Mouse (Mus musculus): ENCODE measurements around the gene Fbxw8. TPM values are rescaled to one million over a fixed set of nuclear protein-coding genes. Genes with fewer than 3 reads are reported as not detected.

Fbxw8 gene
- polyA plus RNA-seq, 1 experiment from 2014 or later: 14.0 TPM

- 68% methylated on average over 10 of the region's 10 CpGs for WGBS
- peaks cover 2% of the 10 kb centered on the region for H3K36me3 ChIP-seq (ENCODE audit: control insufficient read depth, insufficient read depth, low read length)
- no peak overlapping the region for H3K9ac ChIP-seq (ENCODE audit: low read length)
- no peaks in the 10 kb centered on the region for H3K9me3 ChIP-seq (ENCODE audit: control insufficient read depth, low read length)
- TF ChIP-seq CTCF (IDR thresholded peaks at IDR 0.05; ENCODE audit: low read depth) (no peak), EP300 (optimal IDR thresholded peaks at IDR 0.05) (no peak)
- no peak overlapping the region for H3K4me3 ChIP-seq (ENCODE audit: low read depth, low read length)
- no peaks in the 10 kb centered on the region; the same call in 1 of the 2 replicates for H3K4me1 ChIP-seq (replicated peaks; ENCODE audit: control insufficient read depth, insufficient read depth)
- ATAC-seq (ENCODE audit: low FRiP score, low TSS enrichment): no peak
- no peaks in the 10 kb centered on the region for H3K27me3 ChIP-seq (ENCODE audit: control insufficient read depth, insufficient read depth, low read length)
- H3K4me2 ChIP-seq (replicated peaks; ENCODE audit: low read depth): no peak overlapping the region
- H3K27ac ChIP-seq (replicated peaks): no peak overlapping the region
- DNase-seq (ENCODE audit: low spot score): no peak
These were observed 8.0 kb downstream of the Fbxw8 start for GRCm38 (mm10) chr5:118147264-118147663.

- DNase-seq (ENCODE audit: low spot score) (no peak), ATAC-seq (ENCODE audit: low FRiP score, low TSS enrichment) (no peak)
- Histone ChIP-seq H3K9me3 (ENCODE audit: control insufficient read depth, low read length) (no peaks in the 10 kb centered on the region), H3K36me3 (ENCODE audit: control insufficient read depth, insufficient read depth, low read length) (peaks cover 11% of the 10 kb centered on the region), H3K27ac (replicated peaks) (no peak overlapping the region), H3K9ac (ENCODE audit: low read length) (no peak overlapping the region), H3K4me2 (replicated peaks; ENCODE audit: low read depth) (no peak overlapping the region), H3K27me3 (ENCODE audit: control insufficient read depth, insufficient read depth, low read length) (no peaks in the 10 kb centered on the region), H3K4me3 (ENCODE audit: low read depth, low read length) (no peak overlapping the region), H3K4me1 (replicated peaks; ENCODE audit: control insufficient read depth, insufficient read depth) (no peaks in the 10 kb centered on the region; the same call in 1 of the 2 replicates)
- TF ChIP-seq EP300 (optimal IDR thresholded peaks at IDR 0.05) (no peak), CTCF (IDR thresholded peaks at IDR 0.05; ENCODE audit: low read depth) (no peak)
- 71% methylated on average over 15 of the region's 15 CpGs for WGBS
These were observed 9.1 kb downstream of the Fbxw8 start for GRCm38 (mm10) chr5:118145999-118146679.

- ATAC-seq (ENCODE audit: low FRiP score, low TSS enrichment): no peak
- Histone ChIP-seq H3K9ac (ENCODE audit: low read length) (no peak overlapping the region), H3K9me3 (ENCODE audit: control insufficient read depth, low read length) (no peaks in the 10 kb centered on the region), H3K36me3 (ENCODE audit: control insufficient read depth, insufficient read depth, low read length) (peaks cover 11% of the 10 kb centered on the region), H3K27me3 (ENCODE audit: control insufficient read depth, insufficient read depth, low read length) (no peaks in the 10 kb centered on the region), H3K27ac (replicated peaks) (no peak overlapping the region), H3K4me2 (replicated peaks; ENCODE audit: low read depth) (no peak overlapping the region), H3K4me3 (ENCODE audit: low read depth, low read length) (no peak overlapping the region), H3K4me1 (replicated peaks; ENCODE audit: control insufficient read depth, insufficient read depth) (no peaks in the 10 kb centered on the region; the same call in 1 of the 2 replicates)
- DNase-seq (ENCODE audit: low spot score): no peak
- TF ChIP-seq EP300 (optimal IDR thresholded peaks at IDR 0.05) (no peak), CTCF (IDR thresholded peaks at IDR 0.05; ENCODE audit: low read depth) (no peak)
- WGBS: 88% methylated on average over 3 of the region's 3 CpGs
These were observed 9.8 kb downstream of the Fbxw8 start for GRCm38 (mm10) chr5:118145458-118145857.

GRCm38 (mm10) chr5:118144770-118145169 lies 10.5 kb downstream of the Fbxw8 start:
- ATAC-seq (ENCODE audit: low FRiP score, low TSS enrichment) (no peak), DNase-seq (ENCODE audit: low spot score) (no peak)
- H3K36me3 ChIP-seq (ENCODE audit: control insufficient read depth, insufficient read depth, low read length): peaks cover 11% of the 10 kb centered on the region
- H3K27me3 ChIP-seq (ENCODE audit: control insufficient read depth, insufficient read depth, low read length): no peaks in the 10 kb centered on the region
- 63% methylated on average over 6 of the region's 6 CpGs for WGBS
- TF ChIP-seq CTCF (IDR thresholded peaks at IDR 0.05; ENCODE audit: low read depth) (no peak), EP300 (optimal IDR thresholded peaks at IDR 0.05) (no peak)
- H3K9ac ChIP-seq (ENCODE audit: low read length): no peak overlapping the region
- H3K4me3 ChIP-seq (ENCODE audit: low read depth, low read length): no peak overlapping the region
- no peaks in the 10 kb centered on the region; the same call in 1 of the 2 replicates for H3K4me1 ChIP-seq (replicated peaks; ENCODE audit: control insufficient read depth, insufficient read depth)
- H3K27ac ChIP-seq (replicated peaks): no peak overlapping the region
- no peaks in the 10 kb centered on the region for H3K9me3 ChIP-seq (ENCODE audit: control insufficient read depth, low read length)
- no peak overlapping the region for H3K4me2 ChIP-seq (replicated peaks; ENCODE audit: low read depth)

GRCm38 (mm10) chr5:118144327-118144726 lies 10.9 kb downstream of the Fbxw8 start:
- WGBS: 61% methylated on average over 4 of the region's 4 CpGs
- H3K36me3 ChIP-seq (ENCODE audit: control insufficient read depth, insufficient read depth, low read length): peaks cover 11% of the 10 kb centered on the region
- H3K4me1 ChIP-seq (replicated peaks; ENCODE audit: control insufficient read depth, insufficient read depth): no peaks in the 10 kb centered on the region; the same call in 1 of the 2 replicates
- DNase-seq (ENCODE audit: low spot score) (peak; percentile 19), ATAC-seq (ENCODE audit: low FRiP score, low TSS enrichment) (peak; percentile 68)
- no peak for TF ChIP-seq CTCF (IDR thresholded peaks at IDR 0.05; ENCODE audit: low read depth)
- no peak for TF ChIP-seq EP300 (optimal IDR thresholded peaks at IDR 0.05)
- H3K4me2 ChIP-seq (replicated peaks; ENCODE audit: low read depth): no peak overlapping the region
- no peaks in the 10 kb centered on the region for H3K9me3 ChIP-seq (ENCODE audit: control insufficient read depth, low read length)
- no peaks in the 10 kb centered on the region for H3K27me3 ChIP-seq (ENCODE audit: control insufficient read depth, insufficient read depth, low read length)
- no peak overlapping the region for H3K9ac ChIP-seq (ENCODE audit: low read length)
- H3K27ac ChIP-seq (replicated peaks): no peak overlapping the region
- H3K4me3 ChIP-seq (ENCODE audit: low read depth, low read length): no peak overlapping the region

Measured in stomach, postnatal 0 days (tissue).